Mouse (Mus musculus) telencephalon, adult 2 months (tissue): Measurements from ENCODE around the gene Vapa.
"Not testable (repeated sequence)": the region's sequence is repeated elsewhere in the genome, so short reads cannot be mapped to it uniquely, and the experiment has no call there.

Experiments
- DNase-seq: peaks from one replicate; pipeline ENCODE4 v3.0.0-alpha.2; 2011; ENCODE audit warnings: low read depth, low spot score

The Vapa gene

DNA sequence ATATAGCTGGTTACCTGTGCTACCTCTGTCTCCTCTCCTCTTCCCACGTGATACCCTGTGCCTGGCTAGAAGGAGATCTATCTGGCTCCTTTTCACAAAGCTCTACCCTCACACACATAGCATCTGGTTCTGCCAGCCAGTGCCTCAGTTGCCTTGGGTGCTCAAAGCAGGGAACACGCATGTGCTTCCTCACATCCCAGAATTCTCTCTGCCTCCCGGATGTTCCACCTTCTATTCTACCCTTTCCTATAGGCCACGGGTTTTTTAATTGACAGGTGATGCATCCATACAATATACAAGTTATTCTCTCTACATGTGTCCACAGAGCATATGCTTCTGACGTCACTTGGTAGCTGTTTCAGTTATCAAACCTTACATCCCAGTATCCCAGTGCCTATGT lies 49.2 kb downstream of the Vapa start:
- DNase-seq: no peak

- DNase-seq: no peak
Measured at GRCm38 (mm10) chr17:65563345-65563744, 50.0 kb downstream of the Vapa start.

DNA sequence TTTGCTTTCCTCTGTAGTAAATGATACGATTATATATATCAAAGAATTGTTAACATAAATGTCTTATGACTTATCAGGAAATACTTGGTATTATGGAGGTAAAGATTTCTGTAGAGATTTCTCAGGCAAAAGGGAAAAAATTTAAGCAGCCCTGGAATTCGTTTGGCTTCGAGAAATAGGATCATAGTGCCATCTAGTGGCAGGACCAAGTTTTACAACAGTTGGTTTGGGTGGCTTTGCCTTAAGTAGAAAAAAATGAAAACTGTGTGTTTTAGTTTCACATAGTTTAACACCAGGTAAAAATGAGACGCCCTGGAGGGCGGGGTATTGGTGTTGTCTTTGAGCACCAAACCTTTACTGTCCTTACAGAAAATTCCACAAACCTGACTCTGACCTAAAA lies 50.6 kb downstream of the Vapa start:
- peak; percentile 75 for DNase-seq

DNA sequence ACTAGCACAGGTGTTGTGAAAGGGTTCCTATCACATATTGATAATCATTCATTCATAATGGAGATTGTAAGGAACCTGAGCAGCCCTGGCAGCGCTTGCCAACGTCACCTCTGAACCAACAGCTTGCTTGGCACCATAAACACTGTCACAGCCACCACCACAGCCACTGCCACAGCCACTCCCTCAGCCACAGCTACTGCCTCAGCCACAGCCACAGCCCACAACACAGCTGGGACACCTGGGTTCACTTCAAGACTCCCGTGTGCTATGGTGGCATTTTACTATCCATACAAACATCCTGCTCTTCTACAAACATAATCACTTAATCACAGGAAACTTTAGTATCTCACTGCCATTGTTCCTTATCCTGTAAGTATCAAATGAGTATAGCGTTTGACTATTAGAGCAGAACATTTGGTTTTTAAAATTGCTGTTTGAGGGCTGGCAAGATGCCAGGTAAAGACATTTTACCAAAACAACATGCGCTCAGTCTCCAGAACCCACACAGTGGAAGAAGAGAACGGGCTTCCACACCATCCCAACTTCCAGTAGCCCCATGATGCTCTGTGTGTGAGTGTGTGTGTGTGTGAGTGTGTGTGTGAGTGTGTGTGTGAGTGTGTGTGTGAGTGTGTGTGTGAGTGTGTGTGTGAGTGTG lies 51.9 kb downstream of the Vapa start:
- DNase-seq: no peak

GRCm38 (mm10) chr17:65559273-65559672 lies 54.1 kb downstream of the Vapa start:
- no peak for DNase-seq

GRCm38 (mm10) chr17:65558788-65559187 lies 54.6 kb downstream of the Vapa start:
- no peak for DNase-seq

- DNase-seq: no peak
Measured at GRCm38 (mm10) chr17:65558217-65558616, 55.1 kb downstream of the Vapa start.

- no peak for DNase-seq
Measured at GRCm38 (mm10) chr17:65557212-65557611, 56.1 kb downstream of the Vapa start.

DNA sequence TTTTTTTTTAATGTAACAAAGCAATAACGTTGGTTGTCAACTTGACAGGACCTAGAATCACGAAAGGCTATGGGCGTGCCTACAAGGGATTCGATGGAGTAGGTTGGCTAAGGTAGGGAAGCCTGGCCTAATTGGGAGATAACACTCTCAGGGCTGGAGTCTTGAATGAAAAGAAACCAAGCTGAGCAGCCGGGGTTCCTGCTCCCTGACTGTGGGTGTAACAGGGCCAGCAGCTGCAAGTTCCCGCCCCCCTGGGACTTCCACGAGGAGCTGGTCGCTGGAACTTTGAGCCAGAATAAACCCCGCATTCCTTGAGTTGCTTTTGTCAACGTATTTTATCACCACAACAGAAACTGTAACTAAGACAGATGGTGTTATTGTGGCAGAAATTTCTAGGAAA lies 56.6 kb downstream of the Vapa start:
- no peak for DNase-seq

GRCm38 (mm10) chr17:65552426-65552997 lies 60.8 kb downstream of the Vapa start:
- no peak for DNase-seq

DNA sequence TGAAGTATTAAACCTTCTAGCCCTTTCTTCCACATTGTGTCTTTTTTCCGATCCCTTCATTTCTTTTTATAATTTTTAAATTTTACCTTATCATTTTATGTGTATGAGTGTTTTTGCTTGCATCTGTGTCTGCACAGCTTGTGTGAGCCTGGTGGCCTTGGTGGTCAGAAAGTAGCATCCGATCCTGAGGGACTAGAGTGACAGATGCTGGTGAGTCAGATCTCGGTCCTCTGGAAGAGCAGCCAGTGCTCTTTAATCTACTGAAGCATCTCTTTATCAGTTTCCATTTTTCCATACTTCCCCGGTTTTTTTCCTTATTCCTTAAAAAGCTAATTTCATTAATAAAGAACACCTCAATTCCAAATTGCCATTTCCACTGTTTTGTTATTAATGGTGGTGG lies 63.0 kb downstream of the Vapa start:
- DNase-seq: no peak

- no peak for DNase-seq
Measured at GRCm38 (mm10) chr17:65548698-65549365, 64.5 kb downstream of the Vapa start.

GRCm38 (mm10) chr17:65546221-65546620 lies 67.1 kb downstream of the Vapa start:
- DNase-seq: not testable (repeated sequence)

DNA sequence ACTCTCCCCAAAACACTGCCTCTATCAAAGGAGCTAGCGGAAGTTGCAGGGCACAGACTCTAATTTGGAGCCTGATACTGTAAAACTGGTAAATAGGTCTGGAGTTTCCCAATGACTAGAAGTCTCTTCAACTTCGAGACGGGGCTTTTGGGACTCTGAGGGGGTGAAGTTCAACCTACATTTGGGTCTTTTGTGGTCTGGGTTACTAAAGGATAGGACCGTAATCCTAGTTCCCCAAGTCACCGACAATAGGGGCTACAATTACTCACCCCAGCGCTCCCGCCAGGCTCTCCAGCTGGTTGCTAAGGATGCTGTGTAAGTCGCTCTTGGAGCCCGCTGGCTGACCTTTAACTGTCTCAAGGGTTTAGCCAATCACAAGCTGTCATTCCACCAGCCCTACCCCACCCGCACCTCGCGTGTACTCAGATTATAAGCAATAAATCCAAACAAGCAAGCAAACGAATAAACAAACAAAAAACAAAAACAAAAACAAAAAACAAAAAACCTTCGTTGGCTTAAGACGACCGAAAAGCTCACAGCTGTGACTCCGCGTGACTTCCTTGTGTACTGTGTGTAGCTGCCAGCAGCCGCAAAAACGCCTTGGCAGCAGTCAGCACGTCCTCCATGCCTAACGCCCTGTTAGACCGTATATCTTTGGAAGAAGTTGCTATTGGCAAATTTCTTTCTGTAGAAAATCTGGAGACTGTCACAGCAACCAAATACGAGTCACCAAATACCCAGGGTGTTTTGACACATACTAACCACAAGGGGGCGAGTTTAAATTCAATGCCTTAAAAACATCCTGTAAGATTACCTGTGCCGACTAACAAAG lies 72.7 kb downstream of the Vapa start, which contains the start of gene Tmem232:
Tmem232 (minus strand) TSS at position 342 of the 832 bp plus-strand sequence.
- no peak for DNase-seq

GRCm38 (mm10) chr17:65536156-65536555 lies 77.2 kb downstream of the Vapa start:
- DNase-seq: no peak

DNA sequence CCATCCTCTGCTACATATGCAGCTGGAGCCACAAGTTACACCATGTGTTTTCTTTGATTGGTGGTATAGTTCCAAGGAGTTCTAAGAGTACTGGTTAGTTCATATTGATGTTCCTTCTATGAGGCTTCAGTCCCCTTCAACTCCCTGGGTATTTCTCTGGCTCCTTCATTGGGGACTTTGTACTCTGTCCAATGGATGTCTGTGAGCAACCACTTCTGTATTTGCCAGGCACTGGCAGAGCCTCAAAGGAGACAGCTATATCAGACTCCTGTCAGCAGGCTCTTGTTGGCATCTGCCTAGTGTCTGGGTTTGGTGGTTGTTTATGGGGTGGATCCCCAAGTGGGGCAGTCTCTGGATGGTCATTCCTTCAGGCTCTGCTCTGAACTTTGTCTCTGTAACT lies 81.0 kb downstream of the Vapa start:
- DNase-seq: not testable (repeated sequence)
